Mouse (Mus musculus): ENCODE results near the gene Rad9b. TPM values are rescaled to one million over a fixed set of nuclear protein-coding genes. Genes with fewer than 3 reads are reported as not detected.
"Not testable (repeated sequence)": the region's sequence is repeated elsewhere in the genome, so short reads cannot be mapped to it uniquely, and the experiment has no call there.

The Rad9b gene
- polyA plus RNA-seq, 1 experiment from 2014 or later = 5.9 TPM

DNA sequence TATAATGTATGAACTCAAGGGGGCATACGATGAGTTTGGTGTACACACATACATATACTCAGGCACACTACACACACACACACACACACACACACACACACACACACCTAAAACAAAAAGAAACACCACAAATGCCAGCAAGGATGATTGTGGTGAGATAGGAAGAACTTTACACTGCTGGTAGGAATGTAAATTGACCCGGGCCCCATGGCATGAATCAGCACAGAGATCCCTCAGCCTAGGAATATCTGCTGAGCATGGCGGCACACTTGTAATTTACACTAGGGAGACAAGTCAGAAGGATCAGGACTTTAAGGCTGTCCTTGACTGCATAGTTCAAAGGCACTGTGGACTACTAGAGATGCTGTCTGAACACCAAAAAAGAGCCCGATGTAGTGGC lies 23.8 kb downstream of the Rad9b start:
- H3K27me3 ChIP-seq = no peaks in the 10 kb centered on the region
- in situ Hi-C loops (cut with MboI; ENCODE audit: low pct_unique_long_range_greater_than_20kb) = no loop called here
- no peak for TF ChIP-seq CTCF (IDR thresholded peaks at IDR 0.05)
- ChIA-PET POLR2A (interaction anchor here (0.6 kb wide), 1 partner anchor 1140 kb away, joined by 3 read pairs; no protein-coding TSS in a partner anchor), CTCF (interaction anchor here (3.3 kb wide), 1 partner anchor 13 kb away, joined by 15 read pairs; no protein-coding TSS in a partner anchor)
- DNase-seq (ENCODE audit: low read depth, low spot score) (no peak), ATAC-seq (no peak)

- TF ChIP-seq CTCF (IDR thresholded peaks at IDR 0.05) = no peak
- no peaks in the 10 kb centered on the region for H3K27me3 ChIP-seq
- POLR2A ChIA-PET = interaction anchor here (2.7 kb wide), 1 partner anchor 10 kb away, joined by 11 read pairs; no protein-coding TSS in a partner anchor
- DNase-seq (ENCODE audit: low read depth, low spot score) = no peak
- no peak for ATAC-seq
- CTCF ChIA-PET = interaction anchor here (1.5 to 5.8 kb wide), 4 partner anchors 11 to 47 kb away, joined by 4 to 28 read pairs (median 18); no protein-coding TSS in a partner anchor
- in situ Hi-C loops (cut with MboI; ENCODE audit: low pct_unique_long_range_greater_than_20kb) = no loop called here
Measured at GRCm38 (mm10) chr5:122327283-122327682, 26.8 kb downstream of the Rad9b start.

- no peak for ATAC-seq
- CTCF ChIA-PET = interaction anchor here (1.5 to 5.8 kb wide), 6 partner anchors 10 to 51 kb away, joined by 5 to 28 read pairs (median 7); no protein-coding TSS in a partner anchor
- in situ Hi-C loops (cut with MboI; ENCODE audit: low pct_unique_long_range_greater_than_20kb) = no loop called here
- TF ChIP-seq CTCF (IDR thresholded peaks at IDR 0.05) = no peak
- DNase-seq (ENCODE audit: low read depth, low spot score) = no peak
- POLR2A ChIA-PET = interaction anchor here (0.5 to 0.9 kb wide), 2 partner anchors 46 to 578 kb away, joined by 3 read pairs; partner anchors contain the start of gene Gpn3
- no peaks in the 10 kb centered on the region for H3K27me3 ChIP-seq
Measured at GRCm38 (mm10) chr5:122325477-122325876, 28.6 kb downstream of the Rad9b start.

DNA sequence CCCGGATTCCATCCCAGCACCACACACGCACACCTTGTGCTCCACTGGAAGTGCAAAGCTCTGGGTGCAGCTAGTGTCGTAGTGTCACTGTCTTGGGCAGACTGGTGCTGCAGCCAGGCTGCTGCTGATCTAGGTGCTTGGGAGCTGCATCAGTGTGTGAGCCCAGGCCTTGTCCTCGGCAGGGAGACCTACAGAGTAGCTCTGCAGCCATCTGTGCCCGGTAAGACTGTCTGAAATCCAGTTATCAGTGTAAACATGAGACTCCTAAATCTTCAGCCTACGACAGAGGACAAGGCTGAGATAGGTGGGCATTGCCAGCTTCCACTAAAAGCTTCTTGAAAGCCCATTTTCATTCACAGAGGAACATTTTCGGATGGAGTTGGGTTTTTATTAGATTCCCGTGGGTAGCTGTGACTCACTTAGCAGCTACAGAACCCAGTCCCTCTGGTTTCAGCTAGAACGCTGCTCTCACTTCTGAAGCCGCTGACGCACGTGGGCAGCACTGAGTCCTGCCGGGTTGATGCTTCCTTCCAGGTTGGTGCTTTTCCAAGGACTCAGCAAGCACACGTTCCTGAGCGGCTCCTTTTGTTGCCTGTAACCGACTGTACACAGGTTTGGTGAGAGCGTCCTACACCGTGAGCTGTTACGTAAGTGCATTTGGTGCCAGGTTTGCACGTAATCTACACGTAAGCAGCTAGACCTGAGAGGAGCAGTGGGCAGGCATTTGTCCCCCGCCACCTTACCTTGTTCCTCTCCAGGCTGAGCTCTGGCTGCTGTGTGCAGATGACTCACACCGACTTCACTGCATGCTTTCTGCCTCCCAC lies 29.2 kb downstream of the Rad9b start:
- CTCF ChIA-PET = interaction anchor here (0.9 to 5.8 kb wide), 8 partner anchors 9 to 51 kb away, joined by 3 to 28 read pairs (median 6); no protein-coding TSS in a partner anchor
- no peak for DNase-seq (ENCODE audit: low read depth, low spot score)

GRCm38 (mm10) chr5:122323523-122323922 lies 30.5 kb downstream of the Rad9b start:
- in situ Hi-C loops (cut with MboI; ENCODE audit: low pct_unique_long_range_greater_than_20kb) = no loop called here
- CTCF ChIA-PET = interaction anchor here (0.9 to 5.8 kb wide), 5 partner anchors 8 to 23 kb away, joined by 4 to 28 read pairs (median 7); no protein-coding TSS in a partner anchor
- no peak for TF ChIP-seq CTCF (IDR thresholded peaks at IDR 0.05)
- H3K27me3 ChIP-seq = no peaks in the 10 kb centered on the region
- POLR2A ChIA-PET = interaction anchor here (0.7 kb wide), 1 partner anchor 121 kb away, joined by 4 read pairs; no protein-coding TSS in a partner anchor
- ATAC-seq = no peak
- no peak for DNase-seq (ENCODE audit: low read depth, low spot score)

More for the DNA sequence above, 29.2 kb downstream of the Rad9b start:
- ATAC-seq = peak; percentile 34
- no peak for TF ChIP-seq CTCF (IDR thresholded peaks at IDR 0.05)
- POLR2A ChIA-PET = interaction anchor here (0.5 kb wide), 1 partner anchor 577 kb away, joined by 3 read pairs; no protein-coding TSS in a partner anchor
- in situ Hi-C loops (cut with MboI; ENCODE audit: low pct_unique_long_range_greater_than_20kb) = no loop called here
- H3K27me3 ChIP-seq = no peaks in the 10 kb centered on the region

GRCm38 (mm10) chr5:122320205-122320781 lies 33.7 kb downstream of the Rad9b start:
- no peaks in the 10 kb centered on the region for H3K27me3 ChIP-seq
- DNase-seq (ENCODE audit: low read depth, low spot score) (no peak), ATAC-seq (no peak)
- no peak for TF ChIP-seq CTCF (IDR thresholded peaks at IDR 0.05)
- in situ Hi-C loops (cut with MboI; ENCODE audit: low pct_unique_long_range_greater_than_20kb) = no loop called here
- CTCF ChIA-PET = interaction anchor here (0.8 to 2.0 kb wide), 7 partner anchors 9 to 59 kb away, joined by 3 to 6 read pairs (median 5); no protein-coding TSS in a partner anchor
- POLR2A ChIA-PET = interaction anchor here (0.6 to 1.5 kb wide), 3 partner anchors 16 to 35 kb away, joined by 4 read pairs; no protein-coding TSS in a partner anchor

DNA sequence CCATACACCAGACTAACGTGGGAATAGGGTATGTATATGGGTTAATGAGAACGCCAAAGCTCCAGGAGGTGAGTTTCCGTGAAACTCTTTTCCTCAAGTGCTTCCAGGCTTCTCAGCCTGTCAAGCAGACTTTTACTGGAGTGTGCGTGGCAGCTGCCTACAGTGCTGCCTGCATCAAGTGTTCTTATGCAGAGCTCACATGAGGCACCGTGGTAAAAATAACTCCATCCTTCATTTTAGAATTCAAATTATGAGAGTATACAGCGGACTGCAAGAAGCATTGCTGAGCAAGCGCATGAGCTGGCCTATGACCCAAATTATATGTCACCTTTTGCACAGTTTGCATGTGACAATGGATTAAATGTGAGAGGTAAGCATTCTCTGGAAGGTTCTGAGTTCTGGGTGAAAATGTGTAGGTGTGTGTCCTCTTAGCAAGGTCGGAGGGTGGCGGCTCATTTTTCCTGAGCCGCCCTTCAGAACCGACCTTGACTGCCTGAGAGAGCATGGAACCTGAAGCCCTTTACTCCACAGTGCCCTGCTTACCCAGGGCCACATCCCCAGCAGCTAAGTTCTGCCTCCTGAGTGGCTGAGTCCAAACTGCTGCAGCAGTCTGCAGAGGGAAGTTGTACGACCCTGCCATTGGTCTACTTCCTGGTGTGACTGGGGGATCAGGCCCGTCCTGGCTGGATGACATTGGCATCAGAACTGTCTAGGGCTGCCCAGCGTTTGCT lies 34.4 kb downstream of the Rad9b start:
- TF ChIP-seq CTCF (IDR thresholded peaks at IDR 0.05) = no peak

GRCm38 (mm10) chr5:122318976-122319375 lies 35.1 kb downstream of the Rad9b start:
- in situ Hi-C loops (cut with MboI; ENCODE audit: low pct_unique_long_range_greater_than_20kb); ATAC-seq; DNase-seq (ENCODE audit: low read depth, low spot score); H3K27me3 ChIP-seq: not testable (repeated sequence)
- ChIA-PET POLR2A (interaction anchor here (1.5 kb wide), 1 partner anchor 15 kb away, joined by 4 read pairs; no protein-coding TSS in a partner anchor), CTCF (interaction anchor here (0.7 to 2.0 kb wide), 7 partner anchors 8 to 38 kb away, joined by 3 to 6 read pairs (median 3); no protein-coding TSS in a partner anchor)

More for the DNA sequence above, 34.4 kb downstream of the Rad9b start:
- CTCF ChIA-PET = interaction anchor here (0.7 to 2.0 kb wide), 10 partner anchors 9 to 60 kb away, joined by 3 to 6 read pairs (median 3); no protein-coding TSS in a partner anchor
- in situ Hi-C loops (cut with MboI; ENCODE audit: low pct_unique_long_range_greater_than_20kb) = no loop called here
- no peaks in the 10 kb centered on the region for H3K27me3 ChIP-seq
- POLR2A ChIA-PET = interaction anchor here (0.6 to 1.5 kb wide), 3 partner anchors 16 to 34 kb away, joined by 4 read pairs; no protein-coding TSS in a partner anchor
- ATAC-seq = no peak
- DNase-seq (ENCODE audit: low read depth, low spot score) = no peak

GRCm38 (mm10) chr5:122318100-122318499 lies 35.9 kb downstream of the Rad9b start:
- ChIA-PET CTCF (interaction anchor here (0.8 to 1.1 kb wide), 2 partner anchors 18 to 37 kb away, joined by 3 read pairs; no protein-coding TSS in a partner anchor), POLR2A (interaction anchor here (2.4 kb wide), 1 partner anchor 9 kb away, joined by 11 read pairs; no protein-coding TSS in a partner anchor)
- no peak for TF ChIP-seq CTCF (IDR thresholded peaks at IDR 0.05)
- no peak for DNase-seq (ENCODE audit: low read depth, low spot score)
- in situ Hi-C loops (cut with MboI; ENCODE audit: low pct_unique_long_range_greater_than_20kb) = no loop called here
- no peak for ATAC-seq
- no peaks in the 10 kb centered on the region for H3K27me3 ChIP-seq
